Mouse (Mus musculus) lung, postnatal 0 days (tissue): ENCODE data around the gene Fam184a. TPM values are rescaled to one million over a fixed set of nuclear protein-coding genes. Genes with fewer than 3 reads are reported as not detected.

Experiments
- ATAC-seq: fragments of 200-750 bp; cut with Nextera tagmentation; 2 replicates; pipeline ENCODE4 v1.8.0; 2017; ENCODE audit warnings: moderate library complexity
- DNase-seq: peaks from one replicate; pipeline ENCODE4 v3.0.0-alpha.2; 2016; ENCODE audit warnings: low spot score
- H3K27ac ChIP-seq: fragments of 300-500 bp; sonication (generic); 2 replicates; pipeline ENCODE4 v1.5.1; 2014; ENCODE audit warnings: antibody characterized with exemption, mild to moderate bottlenecking, low read length, mixed read lengths
- H3K27me3 ChIP-seq: fragments of 300-500 bp; sonication (generic); replicated peaks from 2 replicates; pipeline ENCODE4 v1.6.1; 2014; ENCODE audit warnings: low read length, mixed read lengths; ENCODE audit not compliant: insufficient read depth
- H3K36me3 ChIP-seq: fragments of 300-500 bp; sonication (generic); 2 replicates; pipeline ENCODE4 v1.6.1; 2014; ENCODE audit warnings: low read length, mixed read lengths; ENCODE audit not compliant: insufficient read depth
- H3K4me1 ChIP-seq: fragments of 300-500 bp; sonication (generic); 2 replicates; pipeline ENCODE4 v1.6.1; 2014; ENCODE audit warnings: antibody characterized with exemption, low read depth, low read length, mixed read lengths; ENCODE audit not compliant: insufficient read depth
- H3K4me2 ChIP-seq: fragments of 300-500 bp; sonication (generic); replicated peaks from 2 replicates; pipeline ENCODE4 v1.6.1; 2014; ENCODE audit warnings: low read depth, mild to moderate bottlenecking, low read length, moderate library complexity, mixed read lengths
- H3K4me3 ChIP-seq: fragments of 300-500 bp; sonication (generic); 2 replicates; pipeline ENCODE4 v1.5.1; 2014; ENCODE audit warnings: low read depth, low read length
- H3K9ac ChIP-seq: fragments of 300-500 bp; sonication (generic); replicated peaks from 2 replicates; pipeline ENCODE4 v1.6.1; 2014; ENCODE audit warnings: low read depth, mild to moderate bottlenecking
- H3K9me3 ChIP-seq: fragments of 300-500 bp; sonication (generic); 2 replicates; pipeline ENCODE4 v1.6.1; 2016; ENCODE audit warnings: low read length, mixed read lengths
- CTCF ChIP-seq: IDR thresholded peaks from 2 replicates; pipeline ENCODE4 v1.5.1; 2016; ENCODE audit warnings: antibody characterized with exemption, mild to moderate bottlenecking
- EP300 ChIP-seq: IDR thresholded peaks from 2 replicates; pipeline ENCODE4 v1.6.1; 2016; ENCODE audit warnings: antibody characterized with exemption, mild to moderate bottlenecking, control low read depth
- WGBS: fragments of 180-500 bp; shearing (Covaris S2); extraction: QIAGEN DNeasy Blood & Tissue Kit; methylation state at CpG from one replicate; pipeline ENCODE4 v1.1.7; 2014; 5-methylcytosine and 5-hydroxymethylcytosine counted together
- polyA plus RNA-seq: library from polyadenylated mRNA; unstranded; fragments of >200 nt; fragmentation: Nextera tagmentation; extraction: Ambion mirVana; gene quantifications from 2 replicates; pipeline ENCODE4 v1.2.1, GENCODE M21; 2015

Fam184a gene
- polyA plus RNA-seq, 1 experiment from 2014 or later, result 6.4 TPM

GRCm38 (mm10) chr10:53597121-53597881 is 153.6 kb downstream of the Fam184a start:
- peak; percentile 61 for DNase-seq
- peak overlapping the region; percentile 73 for H3K4me3 ChIP-seq
- H3K27ac ChIP-seq, result peak overlapping the region; percentile 98
- 2% methylated on average over 32 of the region's 99 CpGs for WGBS
- peaks cover 1% of the 10 kb centered on the region; the same call in 1 of the 2 replicates for H3K36me3 ChIP-seq
- peak overlapping the region; percentile 81 for H3K4me2 ChIP-seq
- H3K9ac ChIP-seq, result peak overlapping the region; percentile 89
- H3K27me3 ChIP-seq, result no peaks in the 10 kb centered on the region
- H3K9me3 ChIP-seq, result no peaks in the 10 kb centered on the region
- H3K4me1 ChIP-seq, result no peaks in the 10 kb centered on the region
- TF ChIP-seq EP300 (no peak), CTCF (no peak)
- ATAC-seq, result peak; percentile 26

DNA sequence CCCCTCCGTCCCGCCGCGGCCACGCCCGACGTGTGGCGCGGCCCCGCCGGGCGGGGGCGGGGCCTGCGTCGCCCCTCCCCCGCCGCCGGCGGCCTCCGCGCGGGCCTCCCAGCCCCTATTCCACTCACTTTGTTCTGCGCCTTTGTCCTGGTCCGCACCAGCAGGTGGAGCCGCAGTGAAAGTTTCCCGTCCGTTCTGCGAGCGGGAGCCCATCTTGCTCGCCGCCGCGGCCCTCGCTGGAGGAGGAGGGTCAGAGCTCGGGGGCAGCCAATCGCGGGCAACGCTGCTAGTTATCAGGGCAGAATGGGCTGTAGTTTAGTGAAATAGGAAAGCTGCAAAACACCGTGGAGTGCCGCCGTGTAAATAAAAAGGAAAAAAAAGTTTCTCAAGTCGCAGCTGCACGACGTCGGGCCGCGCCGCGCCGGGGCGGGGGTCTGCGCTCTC is 154.2 kb downstream of the Fam184a start, which contains the start of gene Asf1a:
Asf1a (plus strand) TSS at position 81 of the 444 bp plus-strand sequence.
- WGBS, result 2% methylated on average over 43 of the region's 52 CpGs
- peak; percentile 82 for TF ChIP-seq CTCF
- TF ChIP-seq EP300, result no peak
- H3K36me3 ChIP-seq, result no peaks in the 10 kb centered on the region
- DNase-seq (peak; percentile 99), ATAC-seq (peak; percentile 98)
- H3K9ac ChIP-seq, result peak within 1 kb of the TSS; percentile 89
- H3K4me1 ChIP-seq, result no peaks in the 10 kb centered on the region
- no peaks in the 10 kb centered on the region for H3K9me3 ChIP-seq
- peak within 1 kb of the TSS; percentile 98 for H3K27ac ChIP-seq
- peak within 1 kb of the TSS; percentile 73 for H3K4me3 ChIP-seq
- H3K27me3 ChIP-seq, result no peaks in the 10 kb centered on the region
- H3K4me2 ChIP-seq, result peak within 1 kb of the TSS; percentile 81

DNA sequence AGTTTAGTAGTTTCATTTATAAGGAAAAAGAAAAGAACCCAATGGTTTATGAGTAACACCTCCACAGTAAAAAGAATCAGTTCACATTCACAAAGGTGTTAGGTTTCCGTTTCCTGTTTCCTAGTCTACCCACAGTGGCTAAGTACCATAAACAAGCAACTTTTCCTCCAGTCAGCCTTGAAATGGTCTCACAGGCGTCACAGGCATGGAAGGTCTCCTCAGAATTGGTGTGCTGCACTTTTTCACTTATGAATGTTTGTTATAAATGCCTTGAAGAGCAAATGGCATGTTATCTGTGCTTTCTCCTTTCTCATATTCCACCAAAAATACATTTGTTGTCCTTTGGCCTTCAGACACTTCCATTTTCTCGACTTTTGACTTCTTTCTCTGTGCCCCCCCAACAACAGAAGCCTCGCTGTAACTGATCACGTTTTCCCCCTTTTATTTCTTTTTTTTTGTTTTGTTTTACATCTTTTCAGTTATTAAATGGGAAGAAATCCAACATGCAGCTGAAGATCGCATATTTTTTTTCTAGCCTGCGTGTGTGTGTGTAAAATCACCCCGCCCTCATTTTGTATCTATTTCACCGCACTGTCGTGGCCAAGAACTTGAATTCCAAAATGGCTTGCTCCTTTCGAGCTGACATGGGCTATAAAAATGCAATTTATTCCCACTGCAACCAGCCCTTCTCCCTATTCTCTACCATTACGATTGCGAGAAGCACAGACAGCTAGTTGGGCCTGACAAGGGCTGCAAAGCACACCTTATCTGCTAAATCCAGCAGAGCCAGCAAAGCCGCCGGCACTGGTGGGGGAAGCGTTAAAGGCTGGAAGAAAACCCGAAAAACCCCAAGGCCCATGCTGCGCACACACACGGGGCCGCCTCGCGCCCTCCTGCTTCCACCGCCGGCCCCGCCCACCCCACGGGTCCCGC is 154.9 kb downstream of the Fam184a start:
- Histone ChIP-seq H3K9me3 (no peaks in the 10 kb centered on the region), H3K4me3 (peak overlapping the region; percentile 73), H3K27me3 (no peaks in the 10 kb centered on the region), H3K27ac (peak overlapping the region; percentile 89), H3K9ac (peak overlapping the region; percentile 41), H3K4me2 (peak overlapping the region; percentile 71), H3K4me1 (no peaks in the 10 kb centered on the region), H3K36me3 (no peaks in the 10 kb centered on the region)
- ATAC-seq (peak; percentile 6), DNase-seq (peak; percentile 53)
- TF ChIP-seq EP300 (no peak), CTCF (no peak)
- WGBS, result 4% methylated on average over 24 of the region's 27 CpGs

DNA sequence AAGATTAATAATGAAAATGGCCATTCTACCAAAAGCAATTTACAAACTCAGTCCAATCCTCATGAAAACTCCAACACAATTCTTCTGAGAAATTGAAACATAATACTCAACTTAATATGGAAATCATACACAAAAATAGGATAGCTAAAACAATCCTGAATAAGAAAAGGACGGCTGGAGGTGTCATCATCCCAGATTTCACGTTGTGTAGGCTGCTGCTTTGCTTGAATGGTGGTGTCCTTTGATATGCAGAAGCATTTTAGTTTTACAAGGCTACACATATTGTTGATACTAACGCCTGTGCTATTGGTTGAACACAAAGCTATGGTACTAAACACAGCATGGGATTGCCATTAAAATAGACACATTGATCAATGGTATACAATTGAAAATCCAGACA is 165.1 kb downstream of the Fam184a start:
- Histone ChIP-seq H3K9me3 (no peaks in the 10 kb centered on the region), H3K27ac (no peak overlapping the region), H3K4me3 (no peak overlapping the region), H3K4me2 (no peak overlapping the region), H3K36me3 (no peaks in the 10 kb centered on the region), H3K27me3 (no peaks in the 10 kb centered on the region), H3K4me1 (0 out of 2 replicates have a peak, but pooled peaks cover 1% of the 10 kb centered on the region), H3K9ac (no peak overlapping the region)
- TF ChIP-seq CTCF, result no peak
- TF ChIP-seq EP300, result no peak
- 82% methylated on average over 3 of the region's 3 CpGs for WGBS
- ATAC-seq (no peak), DNase-seq (no peak)

Other genes starting within 250 kb of the Fam184a start
- 65.9 and 75.2 TPM in 2 replicates for gene Asf1a, start 154.4 kb downstream of the Fam184a start, polyA plus RNA-seq
- 4.4 and 4.5 TPM in 2 replicates for gene Mcm9, start 120.7 kb downstream of the Fam184a start, polyA plus RNA-seq